Mouse (Mus musculus): ENCODE results near the gene Palm2. TPM values are rescaled to one million over a fixed set of nuclear protein-coding genes. Genes with fewer than 3 reads are reported as not detected.

Gene Palm2
- polyA plus RNA-seq, 1 experiment from 2014 or later = 20.2 TPM

GRCm38 (mm10) chr4:57514003-57514937 lies 80.2 kb downstream of the Palm2 start:
- H3K9me3 ChIP-seq (replicated peaks) = no peaks in the 10 kb centered on the region
- no peak overlapping the region for H3K4me2 ChIP-seq
- H3K36me3 ChIP-seq = no peaks in the 10 kb centered on the region
- H3K4me1 ChIP-seq (replicated peaks) = peaks cover 4% of the 10 kb centered on the region; the same call in 1 of the 2 replicates
- no peaks in the 10 kb centered on the region for H3K27me3 ChIP-seq
- H3K4me3 ChIP-seq = no peak overlapping the region
- 86% methylated on average over 31 of the region's 31 CpGs for WGBS
- no peak overlapping the region for H3K27ac ChIP-seq
- no peak for ATAC-seq (replicated peaks; ENCODE audit: insufficient number of reproducible peaks, insufficient read depth, low FRiP score, low read depth)
- H3K9ac ChIP-seq = no peak overlapping the region

GRCm38 (mm10) chr4:57515356-57515755 lies 81.3 kb downstream of the Palm2 start:
- Histone ChIP-seq H3K4me3 (no peak overlapping the region), H3K27ac (no peak overlapping the region), H3K27me3 (no peaks in the 10 kb centered on the region), H3K9ac (no peak overlapping the region), H3K9me3 (replicated peaks) (no peaks in the 10 kb centered on the region), H3K36me3 (no peaks in the 10 kb centered on the region), H3K4me1 (replicated peaks) (peaks cover 4% of the 10 kb centered on the region; the same call in 1 of the 2 replicates), H3K4me2 (no peak overlapping the region)
- 50% methylated on average over 2 of the region's 2 CpGs for WGBS
- no peak for ATAC-seq (replicated peaks; ENCODE audit: insufficient number of reproducible peaks, insufficient read depth, low FRiP score, low read depth)

GRCm38 (mm10) chr4:57523456-57523855 lies 89.4 kb downstream of the Palm2 start:
- Histone ChIP-seq H3K36me3 (no peaks in the 10 kb centered on the region), H3K4me2 (no peak overlapping the region), H3K4me3 (no peak overlapping the region), H3K9ac (no peak overlapping the region), H3K4me1 (replicated peaks) (peaks cover 17% of the 10 kb centered on the region), H3K27me3 (no peaks in the 10 kb centered on the region), H3K27ac (no peak overlapping the region), H3K9me3 (replicated peaks) (no peaks in the 10 kb centered on the region)
- 95% methylated on average over 15 of the region's 15 CpGs for WGBS
- ATAC-seq (replicated peaks; ENCODE audit: insufficient number of reproducible peaks, insufficient read depth, low FRiP score, low read depth) = no peak

GRCm38 (mm10) chr4:57524461-57524860 lies 90.4 kb downstream of the Palm2 start:
- Histone ChIP-seq H3K9ac (no peak overlapping the region), H3K27ac (peak overlapping the region; percentile 65), H3K4me2 (no peak overlapping the region), H3K27me3 (no peaks in the 10 kb centered on the region), H3K36me3 (no peaks in the 10 kb centered on the region), H3K9me3 (replicated peaks) (no peaks in the 10 kb centered on the region), H3K4me3 (no peak overlapping the region), H3K4me1 (replicated peaks) (peaks cover 17% of the 10 kb centered on the region)
- ATAC-seq (replicated peaks; ENCODE audit: insufficient number of reproducible peaks, insufficient read depth, low FRiP score, low read depth) = peak; percentile 71
- WGBS = 35% methylated on average over 3 of the region's 3 CpGs

- Histone ChIP-seq H3K9ac (no peak overlapping the region), H3K4me2 (no peak overlapping the region), H3K27ac (peak overlapping the region; percentile 65), H3K9me3 (replicated peaks) (no peaks in the 10 kb centered on the region), H3K4me1 (replicated peaks) (peaks cover 17% of the 10 kb centered on the region), H3K4me3 (no peak overlapping the region), H3K36me3 (no peaks in the 10 kb centered on the region), H3K27me3 (no peaks in the 10 kb centered on the region)
- ATAC-seq (replicated peaks; ENCODE audit: insufficient number of reproducible peaks, insufficient read depth, low FRiP score, low read depth) = peak; percentile 75
- 61% methylated on average over 9 of the region's 9 CpGs for WGBS
Measured at GRCm38 (mm10) chr4:57525221-57526011, 91.4 kb downstream of the Palm2 start.

- Histone ChIP-seq H3K9ac (no peak overlapping the region), H3K36me3 (no peaks in the 10 kb centered on the region), H3K27ac (no peak overlapping the region), H3K4me2 (no peak overlapping the region), H3K4me1 (replicated peaks) (peaks cover 17% of the 10 kb centered on the region), H3K9me3 (replicated peaks) (no peaks in the 10 kb centered on the region), H3K4me3 (no peak overlapping the region), H3K27me3 (no peaks in the 10 kb centered on the region)
- no peak for ATAC-seq (replicated peaks; ENCODE audit: insufficient number of reproducible peaks, insufficient read depth, low FRiP score, low read depth)
Measured at GRCm38 (mm10) chr4:57528296-57528695, 94.2 kb downstream of the Palm2 start.

GRCm38 (mm10) chr4:57533686-57534085 lies 99.6 kb downstream of the Palm2 start:
- Histone ChIP-seq H3K4me1 (replicated peaks) (peaks cover 30% of the 10 kb centered on the region), H3K27me3 (no peaks in the 10 kb centered on the region), H3K27ac (peak overlapping the region; percentile 64; the same call in 1 of the 2 replicates), H3K9me3 (replicated peaks) (no peaks in the 10 kb centered on the region), H3K4me2 (no peak overlapping the region), H3K36me3 (no peaks in the 10 kb centered on the region), H3K4me3 (no peak overlapping the region), H3K9ac (no peak overlapping the region)
- 75% methylated on average over 6 of the region's 6 CpGs for WGBS
- ATAC-seq (replicated peaks; ENCODE audit: insufficient number of reproducible peaks, insufficient read depth, low FRiP score, low read depth) = no peak

- H3K27ac ChIP-seq = peak overlapping the region; percentile 64
- no peak; the same call in 1 of the 2 replicates for ATAC-seq (replicated peaks; ENCODE audit: insufficient number of reproducible peaks, insufficient read depth, low FRiP score, low read depth)
- no peaks in the 10 kb centered on the region for H3K36me3 ChIP-seq
- H3K4me1 ChIP-seq (replicated peaks) = peaks cover 32% of the 10 kb centered on the region
- no peak overlapping the region for H3K9ac ChIP-seq
- H3K4me3 ChIP-seq = no peak overlapping the region
- no peaks in the 10 kb centered on the region for H3K9me3 ChIP-seq (replicated peaks)
- 24% methylated on average over 6 of the region's 6 CpGs for WGBS
- H3K27me3 ChIP-seq = no peaks in the 10 kb centered on the region
- H3K4me2 ChIP-seq = peak overlapping the region; percentile 29; the same call in 1 of the 2 replicates
Measured at GRCm38 (mm10) chr4:57534232-57534631, 100.2 kb downstream of the Palm2 start.

- no peaks in the 10 kb centered on the region for H3K27me3 ChIP-seq
- WGBS = 88% methylated on average over 4 of the region's 4 CpGs
- H3K36me3 ChIP-seq = no peaks in the 10 kb centered on the region
- no peak overlapping the region for H3K4me2 ChIP-seq
- H3K9me3 ChIP-seq (replicated peaks) = no peaks in the 10 kb centered on the region
- H3K27ac ChIP-seq = no peak overlapping the region
- H3K9ac ChIP-seq = no peak overlapping the region
- no peak for ATAC-seq (replicated peaks; ENCODE audit: insufficient number of reproducible peaks, insufficient read depth, low FRiP score, low read depth)
- peaks cover 33% of the 10 kb centered on the region for H3K4me1 ChIP-seq (replicated peaks)
- no peak overlapping the region for H3K4me3 ChIP-seq
Measured at GRCm38 (mm10) chr4:57535087-57535486, 101.0 kb downstream of the Palm2 start.

- peaks cover 34% of the 10 kb centered on the region for H3K4me1 ChIP-seq (replicated peaks)
- H3K27ac ChIP-seq = peak overlapping the region; percentile 86
- no peaks in the 10 kb centered on the region for H3K36me3 ChIP-seq
- 9% methylated on average over 4 of the region's 4 CpGs for WGBS
- ATAC-seq (replicated peaks; ENCODE audit: insufficient number of reproducible peaks, insufficient read depth, low FRiP score, low read depth) = peak; percentile 79
- H3K27me3 ChIP-seq = no peaks in the 10 kb centered on the region
- H3K9ac ChIP-seq = 0 out of 2 replicates have a peak overlapping the region, but pooled peaks have one; percentile 11
- no peaks in the 10 kb centered on the region for H3K9me3 ChIP-seq (replicated peaks)
- H3K4me2 ChIP-seq = no peak overlapping the region
- H3K4me3 ChIP-seq = no peak overlapping the region
Measured at GRCm38 (mm10) chr4:57538029-57538688, 104.1 kb downstream of the Palm2 start.
